Mouse (Mus musculus): Measurements from ENCODE around the gene Sncg.
A peak's percentile ranks its signal among the peaks of the same experiment; 100 is the strongest.
"Not testable (repeated sequence)": the region's sequence is repeated elsewhere in the genome, so short reads cannot be mapped to it uniquely, and the experiment has no call there.

The Sncg gene

GRCm38 (mm10) chr14:34374577-34374976, at the start of gene Sncg:
TSS of gene Sncg (minus strand) at chr14:34374789.
- DNase-seq (ENCODE audit: low read depth in 2 of 2, low spot score in 2 of 2) = no peak

DNA sequence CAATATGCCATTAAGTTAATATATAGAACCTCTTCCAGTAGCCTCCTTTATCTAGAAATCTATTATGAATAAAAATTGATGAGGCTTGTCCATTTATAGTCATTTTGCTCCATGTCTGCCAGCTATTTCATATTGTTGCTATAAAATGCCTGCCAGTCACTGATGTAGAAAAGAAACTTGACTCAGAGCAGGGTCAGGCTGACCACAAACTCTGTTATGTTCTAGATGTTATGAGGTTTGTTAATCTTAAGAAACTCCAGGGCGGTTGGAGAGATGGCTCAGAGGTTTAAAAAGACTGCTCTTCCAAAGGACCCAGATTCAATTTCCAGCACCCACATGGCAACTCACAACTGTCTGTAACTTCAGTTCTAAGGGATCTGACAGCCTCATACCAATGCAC, 46.5 kb upstream of the Sncg start:
- no peak for DNase-seq (ENCODE audit: low read depth in 2 of 2, low spot score in 2 of 2)

- no peak for DNase-seq (ENCODE audit: low read depth in 2 of 2, low spot score in 2 of 2)
Measured at GRCm38 (mm10) chr14:34417501-34417900, 42.9 kb upstream of the Sncg start.

DNA sequence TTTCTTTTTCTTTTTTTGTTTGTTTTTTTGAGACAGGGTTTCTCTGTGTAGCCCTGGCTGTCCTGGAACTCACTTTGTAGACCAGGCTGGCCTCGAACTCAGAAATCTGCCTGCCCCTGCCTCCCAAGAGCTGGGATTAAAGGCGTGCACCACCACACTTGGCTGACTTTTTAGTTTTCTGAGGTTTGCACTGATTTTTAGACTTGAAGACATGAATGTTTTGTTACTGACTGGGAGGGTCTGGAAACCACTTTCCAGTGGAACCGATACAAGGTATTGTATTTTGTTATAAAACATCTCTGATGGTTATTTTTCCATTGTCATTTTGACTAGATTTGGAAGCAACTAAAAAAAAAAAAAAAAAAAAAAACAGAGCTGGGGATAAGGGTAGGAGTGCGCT, 42.4 kb upstream of the Sncg start:
- not testable (repeated sequence) for DNase-seq (ENCODE audit: low read depth in 2 of 2, low spot score in 2 of 2)

DNA sequence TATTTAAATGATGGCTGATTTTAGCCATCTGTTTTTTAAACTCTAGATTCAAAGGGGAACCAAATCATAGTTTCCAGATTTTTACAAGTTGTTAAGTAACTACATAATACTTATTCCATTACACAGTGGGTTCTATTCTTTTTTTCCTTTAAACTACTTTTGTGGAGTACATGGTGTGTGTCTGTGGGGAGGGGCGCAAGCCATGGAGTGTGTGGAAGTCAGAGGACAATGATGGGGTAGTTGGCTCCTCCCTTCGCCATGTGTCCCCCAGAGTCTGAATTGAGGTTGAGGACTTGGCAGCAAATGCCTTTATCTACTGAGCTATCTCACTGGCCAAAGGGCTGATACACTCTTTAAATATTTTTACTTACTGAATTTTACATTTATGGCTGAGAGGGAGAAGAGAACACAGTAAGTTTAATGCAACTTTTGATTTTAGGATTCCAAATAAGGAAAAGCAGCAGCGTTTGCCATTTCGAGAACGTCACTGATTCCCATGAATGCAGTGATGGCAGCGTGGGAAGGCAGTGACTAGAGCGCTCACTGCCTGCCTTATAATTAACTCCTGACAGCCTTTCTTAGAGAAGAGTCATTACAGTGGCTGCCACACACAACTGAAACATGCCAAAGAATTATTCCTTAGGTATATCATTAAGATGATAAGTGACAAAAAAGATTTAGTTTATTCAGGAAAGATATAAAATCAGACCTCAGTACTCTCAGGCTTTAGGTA, 37.7 kb upstream of the Sncg start:
- no peak for DNase-seq (ENCODE audit: low read depth in 2 of 2, low spot score in 2 of 2)

DNA sequence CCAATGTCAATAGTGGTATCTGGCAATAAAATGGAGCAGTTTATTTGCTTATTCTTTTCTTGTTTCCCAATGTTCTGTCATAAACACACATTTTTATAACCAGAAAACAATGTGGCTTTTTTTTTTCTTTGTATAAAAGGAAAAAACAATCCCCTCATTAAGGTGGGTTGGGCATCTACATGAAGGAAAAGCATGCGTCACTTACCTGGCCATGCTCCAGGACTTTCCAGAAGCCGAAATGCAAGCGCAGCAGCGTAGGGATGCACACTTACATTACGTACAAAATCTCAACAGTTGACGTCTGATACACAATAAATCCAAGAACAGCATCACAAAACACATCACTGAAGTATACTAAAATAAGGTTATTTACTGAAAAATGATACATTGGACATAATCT, 36.1 kb upstream of the Sncg start:
- DNase-seq (ENCODE audit: low read depth in 2 of 2, low spot score in 2 of 2) = no peak

- no peak for DNase-seq (ENCODE audit: low read depth in 2 of 2, low spot score in 2 of 2)
Measured at GRCm38 (mm10) chr14:34403424-34403823, 28.8 kb upstream of the Sncg start.

- no peak for DNase-seq (ENCODE audit: low read depth in 2 of 2, low spot score in 2 of 2)
Measured at GRCm38 (mm10) chr14:34402871-34403270, 28.3 kb upstream of the Sncg start.

GRCm38 (mm10) chr14:34401135-34401534, 26.5 kb upstream of the Sncg start:
- peak; percentile 65 to 78 for DNase-seq (ENCODE audit: low read depth in 2 of 2, low spot score in 2 of 2)

DNA sequence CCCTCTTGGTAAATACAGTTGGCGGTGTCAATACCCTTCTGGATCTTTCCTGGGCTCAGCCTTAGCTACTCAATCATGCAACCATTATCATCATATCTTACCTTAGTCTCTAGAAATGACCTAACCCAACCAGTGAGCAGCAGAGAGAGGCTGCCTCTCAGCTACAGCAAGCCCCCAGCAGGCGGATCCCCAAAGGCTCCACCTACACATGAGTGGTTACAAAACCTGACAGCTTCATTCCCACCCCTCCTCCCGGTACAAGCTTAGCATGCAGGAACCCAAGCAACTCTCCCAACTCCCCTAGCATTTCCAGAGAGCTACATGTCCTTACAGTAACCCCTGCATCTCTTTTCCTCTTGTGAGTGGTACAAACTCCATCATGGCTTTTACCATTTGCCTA, 25.4 kb upstream of the Sncg start:
- DNase-seq (ENCODE audit: low read depth in 2 of 2, low spot score in 2 of 2) = no peak

GRCm38 (mm10) chr14:34399301-34399700, 24.7 kb upstream of the Sncg start:
- DNase-seq (ENCODE audit: low read depth in 2 of 2, low spot score in 2 of 2) = no peak

DNA sequence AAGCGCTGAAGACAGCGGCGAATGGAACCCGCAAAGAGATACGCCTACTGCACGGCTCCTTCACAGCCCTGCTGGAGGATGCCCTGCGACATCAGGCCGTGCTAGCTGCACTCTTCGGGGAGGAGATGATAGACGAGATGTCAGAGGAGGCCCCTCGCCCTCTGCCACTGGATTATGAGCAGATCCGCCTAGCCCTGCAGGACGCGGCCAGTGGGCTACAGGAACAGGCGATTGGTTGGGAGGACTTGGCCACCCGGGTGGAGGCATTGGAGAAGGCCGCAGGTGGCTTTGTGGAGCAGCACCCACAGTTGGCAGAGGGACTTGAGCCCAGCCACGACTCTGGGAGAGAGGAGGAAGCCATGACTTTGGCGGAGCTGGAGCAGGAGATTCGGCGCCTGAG, 24.3 kb upstream of the Sncg start:
- DNase-seq (ENCODE audit: low read depth in 2 of 2, low spot score in 2 of 2) = no peak

- DNase-seq (ENCODE audit: low read depth in 2 of 2, low spot score in 2 of 2) = no peak
Measured at GRCm38 (mm10) chr14:34397871-34398270, 23.3 kb upstream of the Sncg start.

DNA sequence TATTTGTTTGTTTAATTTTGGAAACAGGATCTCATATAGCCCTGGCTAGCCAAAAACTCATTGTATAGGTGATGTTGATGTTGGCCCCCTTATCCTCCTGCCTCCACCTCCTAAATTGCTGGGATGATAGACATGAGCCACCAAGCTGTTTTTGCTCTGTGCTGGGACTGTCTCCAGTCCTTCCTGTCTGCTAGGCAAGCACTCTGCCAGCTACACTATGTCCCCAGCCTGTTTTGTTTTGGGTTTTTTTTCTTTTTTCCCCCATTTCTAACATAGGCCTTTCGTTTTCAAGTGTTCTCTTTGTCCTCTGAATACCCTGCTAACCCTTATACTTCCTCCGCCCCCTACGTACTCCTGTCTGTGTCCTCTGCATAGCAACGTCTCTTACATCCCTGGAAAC, 18.7 kb upstream of the Sncg start:
- no peak for DNase-seq (ENCODE audit: low read depth in 2 of 2, low spot score in 2 of 2)

- DNase-seq (ENCODE audit: low read depth in 2 of 2, low spot score in 2 of 2) = no peak
Measured at GRCm38 (mm10) chr14:34382921-34383704, 8.5 kb upstream of the Sncg start.

DNA sequence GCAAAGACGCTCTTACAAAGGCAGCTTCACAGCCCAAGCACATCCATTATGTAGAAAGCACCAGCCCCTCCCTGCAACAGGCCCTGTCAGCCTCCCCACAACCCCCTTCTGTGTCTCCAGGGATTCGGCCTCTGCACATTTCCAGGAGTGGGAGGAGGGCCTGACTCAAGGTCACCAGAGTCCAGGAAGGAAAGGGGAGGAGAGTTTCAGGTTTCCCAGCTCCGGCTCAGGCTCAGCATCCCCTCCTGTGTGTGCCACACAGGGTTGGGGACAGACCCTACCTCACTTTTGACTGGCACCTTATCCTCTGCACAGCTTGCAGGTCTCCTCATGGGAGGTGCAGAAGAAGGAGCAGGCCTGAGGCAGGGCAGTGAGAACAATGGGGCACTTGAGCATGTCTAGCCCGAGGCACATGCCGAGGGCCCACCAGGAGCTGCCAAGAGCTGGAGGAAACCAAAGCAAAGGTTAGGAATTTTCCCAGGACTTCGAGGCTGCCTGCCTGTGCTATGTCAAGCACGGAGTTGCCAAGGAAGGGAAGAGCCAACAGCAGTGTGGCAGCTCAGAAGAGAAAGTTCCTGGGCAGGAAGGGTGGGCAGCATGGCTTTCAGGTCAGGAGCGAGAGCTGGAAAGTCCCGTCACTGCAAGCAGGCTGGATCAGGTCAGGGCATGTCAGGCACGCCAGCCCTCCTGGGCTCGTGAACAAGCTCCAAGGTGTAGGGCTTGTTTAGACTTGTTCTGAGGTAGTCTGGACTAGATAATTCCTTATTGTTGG, 4.2 kb upstream of the Sncg start:
- no peak for DNase-seq (ENCODE audit: low read depth in 2 of 2, low spot score in 2 of 2)

DNA sequence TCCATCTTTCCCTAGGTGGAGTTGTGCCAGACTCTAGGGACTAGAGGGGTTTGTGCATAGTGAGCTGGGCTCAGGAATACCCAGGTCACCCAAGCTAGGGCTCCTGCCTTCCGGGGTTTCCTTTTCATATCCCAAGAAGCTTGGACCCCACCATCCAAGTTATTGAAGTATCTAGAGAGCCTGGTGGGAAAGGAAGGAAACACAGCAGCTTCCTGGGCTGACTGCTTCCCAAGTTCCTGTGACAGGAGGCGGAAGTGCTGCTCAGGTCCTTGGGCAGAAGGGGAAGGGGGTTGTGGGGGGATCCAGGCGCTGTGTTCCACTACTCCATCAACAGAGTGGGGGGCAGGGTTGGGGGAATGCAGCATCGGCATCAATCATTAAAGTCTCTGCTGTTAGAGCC, 2.5 kb upstream of the Sncg start:
- DNase-seq (ENCODE audit: low read depth in 2 of 2, low spot score in 2 of 2) = no peak

- DNase-seq (ENCODE audit: low read depth in 2 of 2, low spot score in 2 of 2) = no peak
Measured at GRCm38 (mm10) chr14:34375941-34376340, 1.4 kb upstream of the Sncg start.

- no peak for DNase-seq (ENCODE audit: low read depth in 2 of 2, low spot score in 2 of 2)
Measured at GRCm38 (mm10) chr14:34375415-34375904, 871 bp upstream of the Sncg start, which contains the start of gene Mmrn2. TSS of gene Mmrn2 (plus strand) at chr14:34375465.

- DNase-seq (ENCODE audit: low read depth in 2 of 2, low spot score in 2 of 2) = no peak
Measured at GRCm38 (mm10) chr14:34373581-34373980, 1.0 kb downstream of the Sncg start.

- DNase-seq (ENCODE audit: low read depth in 2 of 2, low spot score in 2 of 2) = no peak
Measured at GRCm38 (mm10) chr14:34372646-34373045, 1.9 kb downstream of the Sncg start.

DNA sequence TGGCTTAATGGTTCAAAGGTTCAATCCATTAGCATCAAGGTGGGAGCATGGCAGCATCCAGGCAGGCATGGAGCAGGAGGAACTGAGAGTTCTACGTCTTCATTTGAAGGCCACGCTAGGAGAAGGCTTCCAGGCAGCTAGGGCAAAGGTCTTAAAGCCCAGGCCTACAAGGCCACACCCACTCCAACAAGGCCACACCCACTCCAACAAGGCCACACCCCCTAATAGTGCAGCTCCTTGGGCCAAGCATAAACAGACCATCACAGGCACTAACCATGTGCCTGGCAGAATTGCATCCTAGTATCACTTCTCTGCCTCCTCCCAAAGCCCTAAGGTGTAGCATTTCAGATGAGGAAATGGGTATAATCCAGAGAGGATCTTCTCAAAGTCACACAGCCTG, 2.8 kb downstream of the Sncg start:
- DNase-seq (ENCODE audit: low read depth in 2 of 2, low spot score in 2 of 2) = no peak
